Mouse (Mus musculus): Measurements from ENCODE around the gene Nrxn2.

The Nrxn2 gene

DNA sequence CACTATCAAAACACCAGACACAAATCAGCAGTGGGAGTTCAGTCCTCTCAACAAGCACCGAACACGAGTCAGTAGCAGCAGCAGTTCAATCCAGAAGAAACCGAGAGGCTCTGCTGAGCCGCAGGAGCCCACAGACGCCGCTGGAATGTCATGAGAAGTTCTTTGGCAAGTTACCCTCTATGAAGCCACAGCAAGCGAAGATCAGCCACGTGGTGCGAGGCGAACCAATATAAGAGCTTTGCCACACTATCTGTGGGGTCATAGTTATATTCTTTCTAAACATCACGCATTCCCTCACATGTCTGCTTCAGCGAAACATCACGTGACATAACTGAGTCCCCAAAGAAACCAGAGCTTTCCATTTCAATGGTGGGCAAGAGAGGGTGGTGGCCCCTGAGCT is 126.2 kb downstream of the Nrxn2 start:
- no peak for DNase-seq

DNA sequence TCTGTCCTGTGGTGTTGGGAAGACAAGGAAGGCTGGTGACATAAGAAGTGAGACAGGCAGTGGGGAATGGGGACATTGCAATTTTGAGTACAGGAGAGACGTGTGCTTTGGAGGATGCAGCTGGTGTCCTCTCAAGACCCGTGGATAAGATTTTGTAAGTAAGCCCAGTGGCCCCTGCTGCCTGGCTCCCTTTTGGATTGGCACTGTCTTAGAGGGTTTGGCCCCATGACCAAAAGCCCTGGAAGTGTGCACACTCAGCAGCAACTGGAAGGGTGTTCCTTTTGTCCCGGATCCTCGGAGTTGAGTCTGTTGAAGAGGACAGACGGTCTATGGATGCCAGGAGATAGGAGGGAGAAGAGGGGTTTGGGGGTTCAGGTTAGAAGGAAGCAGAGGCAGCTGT is 127.0 kb downstream of the Nrxn2 start:
- DNase-seq, result no peak

DNA sequence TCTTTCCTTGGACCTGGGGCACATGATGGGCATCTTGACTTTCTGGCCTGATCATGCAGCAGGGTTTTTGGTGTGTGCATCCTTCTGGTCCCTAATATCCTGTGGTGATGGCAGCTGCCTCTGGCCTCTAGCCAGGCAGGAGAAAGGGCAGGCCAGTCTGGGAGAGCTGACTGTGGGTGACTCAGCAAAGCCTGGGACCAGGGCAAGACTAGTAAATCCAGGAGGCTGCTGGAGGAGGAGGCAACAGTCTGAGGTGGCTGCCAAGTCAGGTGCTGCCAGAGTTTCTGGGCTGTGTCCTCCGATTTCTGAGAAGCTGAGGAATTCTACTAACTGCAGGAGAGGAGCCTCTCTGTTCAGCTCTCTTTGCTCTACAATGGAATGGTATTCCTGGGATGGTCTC is 127.6 kb downstream of the Nrxn2 start:
- DNase-seq, result no peak

DNA sequence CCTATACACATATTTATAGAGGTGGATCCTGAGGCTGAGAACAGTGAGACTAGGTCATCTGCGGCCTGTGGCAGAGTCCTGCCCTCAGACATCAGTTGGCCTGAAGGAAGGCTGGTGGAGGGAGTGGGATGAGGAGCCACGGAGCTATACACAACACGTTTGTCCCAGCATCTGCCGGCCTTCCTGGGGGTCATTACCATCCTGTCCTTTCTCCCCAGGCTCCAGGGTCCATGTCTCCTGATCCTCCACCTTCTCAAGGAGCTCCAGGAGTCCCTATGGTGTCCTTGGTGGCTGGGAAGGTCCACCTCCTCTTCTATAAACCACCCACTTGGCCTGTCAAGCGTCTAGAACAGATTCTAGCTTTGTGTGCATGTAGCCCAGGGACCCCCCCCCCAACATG is 129.3 kb downstream of the Nrxn2 start:
- DNase-seq, result no peak

DNA sequence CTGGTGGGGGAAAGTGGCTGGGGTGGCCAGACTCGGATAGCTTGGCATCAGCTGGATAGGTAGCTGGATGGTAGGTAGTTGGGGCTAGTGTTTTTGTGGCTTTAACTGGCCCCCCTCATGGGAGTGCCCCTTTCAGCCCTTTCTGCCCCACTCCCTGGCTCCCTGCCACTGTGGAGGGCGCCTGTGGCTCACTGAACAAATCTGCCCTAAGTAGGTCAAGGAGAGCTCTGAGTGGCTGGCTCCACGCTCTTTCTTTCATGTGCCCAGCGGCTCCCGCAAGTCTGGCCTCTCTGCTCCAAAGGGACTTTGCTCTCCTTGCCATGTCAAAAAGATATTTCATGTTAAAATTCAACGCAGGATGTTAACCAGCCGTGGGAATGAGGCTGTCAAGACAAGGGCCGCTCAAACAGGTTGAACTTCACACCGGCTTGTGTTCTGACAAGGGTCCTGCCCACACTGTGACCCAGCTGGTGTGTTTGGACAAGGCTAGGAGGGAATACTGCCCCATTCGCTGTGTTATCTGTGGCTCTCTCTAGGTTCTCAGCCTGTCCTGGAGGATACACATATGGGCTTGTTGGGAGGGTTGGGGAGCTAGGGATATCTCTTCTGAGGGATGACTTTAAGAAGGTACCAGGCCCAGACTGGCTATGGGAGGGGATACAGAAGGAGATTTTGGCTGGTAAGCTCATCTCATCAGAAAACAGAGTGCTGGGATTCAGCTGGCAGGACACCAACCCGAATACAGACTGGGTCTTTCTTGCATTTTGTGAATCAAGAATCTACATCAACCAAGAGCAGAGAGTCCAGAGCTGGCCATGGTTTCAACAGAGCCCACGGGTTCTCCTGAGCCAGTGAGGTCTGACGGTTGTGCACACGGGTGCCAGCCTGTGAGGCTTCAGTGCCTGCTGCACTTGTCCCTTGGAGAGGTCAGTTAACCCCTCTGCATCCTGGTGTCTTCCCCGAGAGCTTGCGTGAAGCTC is 130.2 kb downstream of the Nrxn2 start:
- DNase-seq, result no peak

DNA sequence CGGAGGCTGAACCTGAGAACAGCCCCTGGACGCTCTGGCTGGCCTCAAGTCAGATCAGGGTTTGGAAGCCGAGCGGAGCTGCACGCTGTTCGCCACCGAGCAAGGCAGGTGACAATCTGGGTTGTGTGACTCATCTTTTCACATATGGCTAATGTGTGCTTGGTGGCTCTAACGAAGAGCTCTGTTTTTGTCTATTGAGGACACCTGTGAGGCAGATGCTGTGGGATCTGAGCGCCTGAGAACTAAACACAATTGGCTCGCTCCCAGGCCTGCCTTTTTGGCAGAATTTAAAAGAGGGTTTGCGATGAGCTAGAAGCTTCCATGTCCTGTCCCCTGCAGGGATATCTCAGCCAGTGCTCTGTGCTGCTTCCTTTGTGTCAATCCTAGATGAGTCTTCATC is 131.0 kb downstream of the Nrxn2 start:
- no peak for DNase-seq

DNA sequence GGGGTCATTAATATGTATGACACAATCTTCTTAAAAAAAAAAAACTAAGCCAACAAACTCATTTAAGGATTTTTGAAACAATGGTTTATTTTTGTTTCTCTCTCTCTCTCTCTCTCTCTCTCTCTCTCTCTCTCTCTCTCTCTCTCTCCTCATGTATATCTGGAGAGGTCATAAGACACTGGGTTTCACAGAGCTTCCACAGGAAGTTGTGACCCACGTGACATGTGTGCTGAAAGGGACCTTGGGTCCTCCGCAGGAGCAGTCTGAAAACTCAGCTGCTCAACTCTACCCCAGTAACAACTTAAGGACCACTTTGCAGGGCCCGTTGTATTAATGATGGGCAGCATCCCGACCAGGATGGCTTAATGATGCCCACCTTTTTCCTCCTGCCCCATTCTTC is 132.7 kb downstream of the Nrxn2 start:
- DNase-seq, result no peak

DNA sequence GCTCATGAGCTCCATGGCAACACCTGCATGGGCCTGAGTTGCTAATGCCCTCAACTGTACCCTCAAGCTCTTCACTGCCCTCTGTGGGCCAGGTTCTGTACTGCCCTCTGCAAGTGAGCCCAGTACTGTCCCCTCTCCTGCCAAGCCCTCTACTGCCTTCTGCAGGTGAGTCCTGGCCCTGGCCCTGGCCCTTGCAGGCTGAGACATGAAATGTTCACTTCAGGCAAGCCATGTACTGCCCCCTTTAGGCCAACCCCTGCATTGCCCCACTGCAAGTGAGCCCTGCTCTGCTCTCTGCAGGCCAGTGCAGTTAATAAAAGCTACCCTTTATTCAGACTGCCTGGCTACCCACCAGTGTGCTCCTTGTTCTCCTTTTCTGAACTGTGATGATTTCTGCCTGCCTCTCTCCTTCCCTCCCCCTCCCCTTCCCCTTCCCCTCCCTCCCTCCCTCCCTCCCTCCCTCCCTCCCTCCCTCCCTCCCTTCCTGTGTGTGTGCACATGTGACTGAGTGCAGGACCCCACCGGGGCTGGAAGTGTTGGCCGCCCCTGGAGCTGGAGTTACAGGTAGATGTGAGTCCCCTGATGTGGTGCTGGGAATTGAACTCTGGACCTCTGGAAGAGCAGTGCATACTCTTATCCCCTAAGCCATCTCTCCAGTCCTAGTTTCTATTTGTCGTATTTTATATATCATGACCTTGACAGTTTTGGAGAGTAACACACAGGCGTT is 133.9 kb downstream of the Nrxn2 start:
- DNase-seq, result peak; percentile 21 to 40

DNA sequence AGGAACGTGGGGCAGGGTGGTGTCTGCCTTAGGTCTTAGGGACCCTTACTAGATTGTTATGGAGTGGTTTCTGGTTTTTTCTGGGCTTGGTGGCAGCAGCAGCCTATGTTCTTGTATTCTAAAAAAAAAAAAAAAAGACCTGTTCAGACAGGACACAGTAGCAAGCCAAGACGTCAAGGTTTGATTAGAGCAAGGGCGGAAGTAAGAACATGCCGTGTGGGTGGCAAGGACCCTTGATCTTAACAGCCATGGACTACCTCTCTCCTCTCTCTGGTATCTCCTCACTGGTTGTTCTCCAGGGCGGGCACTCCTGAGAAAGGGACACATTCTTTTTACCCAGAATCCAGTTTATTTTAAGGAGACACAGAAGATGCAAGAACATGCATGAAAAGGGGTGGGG is 134.6 kb downstream of the Nrxn2 start:
- no peak for DNase-seq

DNA sequence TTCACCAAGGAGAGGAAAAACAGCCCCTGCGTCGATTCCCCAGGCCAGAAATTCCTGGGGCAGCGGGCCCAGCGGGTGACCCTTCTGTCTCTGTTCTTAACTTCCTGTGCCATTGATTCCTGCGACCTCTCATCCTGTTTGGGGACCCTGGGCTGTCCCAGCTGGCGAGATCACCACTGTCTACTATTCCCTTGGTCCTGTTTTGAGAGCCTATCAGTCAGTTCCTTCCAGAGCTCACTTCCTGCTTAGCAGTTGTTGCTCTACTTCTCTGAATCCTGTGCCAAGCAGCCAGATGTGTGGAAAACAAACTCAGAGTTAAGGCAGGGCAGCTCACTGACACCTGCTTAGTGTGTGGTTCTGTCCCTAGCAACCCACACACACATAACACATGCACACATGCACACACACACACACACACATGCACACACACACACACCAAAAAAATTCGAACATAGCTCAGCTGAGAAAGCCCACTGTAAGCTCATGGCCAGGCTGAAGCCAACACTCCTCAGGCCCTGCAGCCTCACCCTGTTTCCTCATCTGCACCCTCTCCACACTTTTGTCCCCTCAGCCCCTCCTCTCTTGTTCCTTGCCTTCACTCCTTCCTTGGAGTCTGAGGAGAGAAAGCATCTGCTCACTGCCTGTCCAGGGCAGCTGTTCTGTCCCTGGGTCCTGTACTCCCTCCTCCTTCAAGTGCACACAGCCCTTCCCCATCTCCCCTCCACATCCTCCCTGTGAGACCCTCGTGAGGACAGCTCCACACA is 135.5 kb downstream of the Nrxn2 start:
- DNase-seq, result no peak

DNA sequence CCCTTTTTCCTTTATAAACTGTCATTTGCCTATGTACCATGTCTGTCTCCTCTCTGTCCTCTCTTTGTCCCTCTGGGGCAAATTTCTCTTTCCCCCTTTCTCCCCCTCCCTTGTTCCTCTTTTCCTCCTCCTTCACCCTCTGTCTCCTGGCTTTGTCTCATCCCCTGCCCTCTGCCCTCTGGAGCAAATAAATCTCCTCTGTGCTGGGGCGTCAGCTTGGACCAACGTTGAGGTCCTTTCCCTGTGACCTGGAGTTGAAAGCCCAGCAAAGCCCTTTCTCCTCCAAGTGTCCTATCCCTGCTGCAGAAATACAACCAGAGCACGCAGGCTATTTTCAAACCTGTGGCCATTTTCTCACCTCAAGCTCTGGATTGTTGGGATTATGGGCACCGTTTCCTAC is 141.0 kb downstream of the Nrxn2 start:
- no peak for DNase-seq

DNA sequence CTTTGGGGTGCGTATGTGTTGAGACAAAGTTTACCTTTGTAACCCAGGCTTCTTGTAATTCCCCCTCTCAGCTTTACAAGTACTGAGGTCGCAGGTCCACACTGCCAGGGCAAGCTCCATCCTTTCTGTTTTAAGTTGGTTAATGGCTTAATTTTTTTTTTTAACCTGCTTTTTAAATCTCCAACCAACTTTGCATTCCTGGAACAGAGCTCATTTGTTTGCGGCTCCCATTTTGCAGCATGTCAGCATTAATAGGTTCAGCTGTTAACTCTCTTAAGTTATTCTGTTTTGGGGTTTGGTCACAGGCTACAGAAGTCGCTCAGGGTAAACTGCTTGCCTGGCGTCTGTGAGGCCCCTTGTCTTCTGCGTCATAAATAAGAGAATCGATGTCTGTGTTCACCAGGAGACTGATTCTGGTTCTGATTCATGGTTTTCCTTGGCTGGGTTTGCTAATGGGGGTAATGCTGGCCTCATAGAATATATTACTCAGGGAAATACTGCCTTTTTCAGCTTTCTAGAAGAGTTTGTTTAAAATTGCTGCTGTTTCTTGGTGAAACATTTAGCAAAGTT is 141.8 kb downstream of the Nrxn2 start:
- no peak for DNase-seq

DNA sequence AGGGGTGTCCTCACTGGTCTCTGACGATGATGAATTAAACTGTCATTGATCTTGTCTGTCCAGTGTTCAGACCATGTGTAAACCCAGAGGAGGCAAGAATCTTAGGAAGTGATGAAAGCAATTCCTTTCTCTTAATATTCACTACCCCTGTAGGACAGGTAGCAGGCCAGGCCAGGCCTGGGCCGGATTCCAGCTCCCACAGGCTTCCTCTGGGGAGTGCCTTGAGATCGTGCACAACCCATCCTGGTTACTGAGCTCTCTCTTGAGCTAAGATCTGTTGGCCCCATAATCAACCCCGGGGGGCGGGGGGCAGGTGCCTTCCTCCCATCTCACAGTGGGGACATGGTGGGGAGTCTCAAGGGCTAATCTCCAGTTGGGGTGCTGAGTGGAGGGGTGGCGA is 146.6 kb downstream of the Nrxn2 start:
- DNase-seq, result no peak

DNA sequence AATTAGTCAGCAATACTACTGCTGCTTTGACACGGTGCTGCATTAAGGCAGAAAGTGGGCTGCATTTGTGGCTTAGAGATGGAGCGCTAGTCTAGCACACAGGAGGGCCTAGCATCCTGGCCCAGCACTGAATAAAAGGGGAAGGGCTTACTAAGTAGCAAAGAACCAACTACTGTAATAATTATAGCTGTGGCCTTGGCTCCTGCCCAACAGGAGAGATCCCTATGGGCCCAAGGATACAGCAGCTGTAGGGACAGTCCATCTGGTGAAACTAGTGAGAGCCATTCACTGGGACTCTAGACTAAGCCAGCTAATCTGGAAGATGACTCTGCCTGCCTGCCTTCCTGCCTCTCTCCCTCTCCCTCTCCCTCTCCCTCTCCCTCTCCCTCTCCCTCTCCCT is 147.9 kb downstream of the Nrxn2 start:
- no peak for DNase-seq

DNA sequence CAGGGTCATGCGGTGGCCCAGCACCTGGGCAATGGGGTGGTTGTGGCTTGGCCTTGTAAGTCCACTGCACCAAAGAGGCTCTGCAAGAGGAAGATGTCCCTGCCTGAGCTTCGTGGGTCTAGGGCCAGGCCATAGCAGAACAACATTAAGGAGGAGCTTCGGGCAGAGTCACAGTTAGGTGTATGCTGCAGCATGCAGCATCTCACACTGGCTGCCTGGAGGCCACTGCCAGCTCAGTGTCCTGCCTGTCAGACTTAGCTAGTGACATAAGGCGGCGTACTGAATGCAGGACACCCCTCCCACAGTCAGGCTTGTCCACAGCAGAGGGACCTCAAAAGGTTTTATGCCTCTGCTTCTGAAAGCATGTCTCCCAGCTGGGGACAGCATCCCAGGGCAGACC is 150.5 kb downstream of the Nrxn2 start:
- DNase-seq, result no peak

DNA sequence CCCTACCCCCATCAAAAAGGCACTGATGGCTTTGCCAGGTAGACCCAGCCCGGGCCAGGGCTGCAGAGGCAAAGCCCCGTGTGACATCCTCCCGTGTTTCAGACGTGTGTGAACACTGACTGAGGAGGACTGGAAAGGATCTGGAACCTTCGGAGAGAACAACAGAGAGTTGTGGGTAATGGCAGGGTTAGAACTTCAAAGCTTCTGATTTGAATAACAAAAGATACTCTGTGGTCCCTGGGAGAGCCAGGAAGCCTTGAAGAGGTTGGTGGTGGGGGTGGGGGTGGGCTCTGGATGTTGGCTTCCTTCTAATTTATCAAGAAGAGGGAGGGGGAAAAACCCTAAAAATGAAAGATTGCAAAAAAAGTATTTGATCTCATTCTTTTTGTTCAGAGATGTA is 151.0 kb downstream of the Nrxn2 start:
- no peak for DNase-seq

DNA sequence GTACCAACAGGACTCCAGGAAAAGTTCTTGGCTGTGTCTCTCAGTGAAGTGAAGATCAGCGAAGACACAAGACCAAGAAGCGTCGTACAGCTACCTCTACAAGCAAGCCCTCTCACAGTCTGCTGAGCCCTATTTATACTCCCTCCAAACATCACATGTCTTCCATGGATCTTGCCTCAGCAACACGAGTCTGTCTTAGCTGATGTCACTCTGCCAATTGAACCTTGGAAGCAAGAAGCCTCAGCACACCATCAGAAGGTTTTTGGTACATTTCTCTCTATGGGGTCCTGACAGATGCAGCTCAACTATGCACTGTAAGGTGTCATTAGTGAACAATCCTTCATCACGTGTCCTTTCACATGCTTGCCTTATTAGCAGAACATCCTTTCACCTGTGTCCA is 152.9 kb downstream of the Nrxn2 start:
- no peak for DNase-seq

DNA sequence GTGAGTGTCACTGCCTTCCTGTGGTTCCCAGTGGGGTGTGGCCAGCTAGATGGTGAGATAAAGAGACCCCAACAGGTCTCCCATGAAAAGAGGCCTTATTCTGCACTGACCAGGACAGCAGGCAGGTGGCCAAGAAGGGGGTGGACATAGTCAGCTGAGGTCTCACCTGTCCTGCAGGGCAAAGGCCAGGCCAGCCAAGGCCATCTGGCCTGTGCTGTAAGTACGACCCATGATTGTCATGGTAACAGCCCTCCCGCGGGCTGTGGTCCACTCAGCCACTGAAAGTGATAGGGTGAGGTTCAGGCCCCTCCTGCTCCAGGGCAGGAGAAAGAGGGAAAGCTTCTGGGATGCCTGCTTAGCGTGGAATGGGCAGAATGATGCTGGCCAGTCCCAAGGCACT is 153.5 kb downstream of the Nrxn2 start:
- DNase-seq, result no peak
